Mouse (Mus musculus) cerebellum, adult 8-10 months (tissue): ENCODE measurements at regions not wholly inside any gene's neighbourhood (a gene's known extent, or its start where the extent isn't known, plus 50 kb on each side); places are given as distances from the start of the nearest gene placed in this dataset.

ENCODE experiments used
- DNase-seq: peaks from one replicate; pipeline ENCODE4 v3.0.0; 2022

GRCm38 (mm10) chr12:12620316-12620715 is 321.4 kb downstream of the Mycn start:
- DNase-seq = no peak

GRCm38 (mm10) chr12:12619431-12619830 is 322.3 kb downstream of the Mycn start:
- no peak for DNase-seq

GRCm38 (mm10) chr12:12612520-12612919 is 329.2 kb downstream of the Mycn start:
- no peak for DNase-seq

- DNase-seq = no peak
Measured at GRCm38 (mm10) chr12:12610861-12611260, 330.9 kb downstream of the Mycn start.

- no peak for DNase-seq
Measured at GRCm38 (mm10) chr12:12607995-12608394, 333.7 kb downstream of the Mycn start.

GRCm38 (mm10) chr12:12606911-12607310 is 334.8 kb downstream of the Mycn start:
- DNase-seq = no peak

GRCm38 (mm10) chr12:12605495-12605894 is 336.2 kb downstream of the Mycn start:
- DNase-seq = no peak

- DNase-seq = no peak
Measured at GRCm38 (mm10) chr12:12601362-12601761, 339.4 kb downstream of the Fam49a start.

GRCm38 (mm10) chr12:12595399-12595798 is 333.5 kb downstream of the Fam49a start:
- DNase-seq = no peak

- no peak for DNase-seq
Measured at GRCm38 (mm10) chr12:12594567-12594966, 332.6 kb downstream of the Fam49a start.

GRCm38 (mm10) chr12:12593343-12593742 is 331.4 kb downstream of the Fam49a start:
- DNase-seq = no peak

GRCm38 (mm10) chr12:12590753-12591291 is 328.9 kb downstream of the Fam49a start:
- DNase-seq = no peak

- no peak for DNase-seq
Measured at GRCm38 (mm10) chr12:12588771-12589370, 326.9 kb downstream of the Fam49a start.

GRCm38 (mm10) chr12:12586436-12586835 is 324.5 kb downstream of the Fam49a start:
- DNase-seq = no peak

GRCm38 (mm10) chr12:12581271-12582186 is 319.6 kb downstream of the Fam49a start:
- no peak for DNase-seq

- DNase-seq = no peak
Measured at GRCm38 (mm10) chr12:12580763-12581178, 318.8 kb downstream of the Fam49a start.

GRCm38 (mm10) chr12:12578278-12578677 is 316.3 kb downstream of the Fam49a start:
- DNase-seq = no peak

GRCm38 (mm10) chr12:12570563-12571251 is 308.8 kb downstream of the Fam49a start:
- DNase-seq = no peak

- DNase-seq = no peak
Measured at GRCm38 (mm10) chr12:12567734-12568104, 305.8 kb downstream of the Fam49a start.

GRCm38 (mm10) chr12:12567058-12567733 is 305.3 kb downstream of the Fam49a start:
- DNase-seq = no peak

- no peak for DNase-seq
Measured at GRCm38 (mm10) chr12:12562267-12562666, 300.3 kb downstream of the Fam49a start.

- DNase-seq = no peak
Measured at GRCm38 (mm10) chr12:12551818-12552217, 289.9 kb downstream of the Fam49a start.

- no peak for DNase-seq
Measured at GRCm38 (mm10) chr12:12549649-12550048, 287.7 kb downstream of the Fam49a start.
